Mouse (Mus musculus) kidney, adult 2 months (tissue): Measurements from ENCODE around the gene Edn3.

Source experiments
- CTCF ChIP-seq: fragments of 200-500 bp; conservative IDR thresholded peaks from 2 replicates; pipeline ENCODE4 v1.5.1; 2011; ENCODE audit warnings: low read depth, mild to moderate bottlenecking, control low read depth, low read length, moderate library complexity, mixed read lengths; ENCODE audit not compliant: insufficient read depth, insufficient read length
- POLR2A ChIP-seq: fragments of 200-500 bp; IDR thresholded peaks from one replicate; pipeline ENCODE4 v1.6.1; 2011; ENCODE audit warnings: low read depth, low read length, control low read depth

DNA sequence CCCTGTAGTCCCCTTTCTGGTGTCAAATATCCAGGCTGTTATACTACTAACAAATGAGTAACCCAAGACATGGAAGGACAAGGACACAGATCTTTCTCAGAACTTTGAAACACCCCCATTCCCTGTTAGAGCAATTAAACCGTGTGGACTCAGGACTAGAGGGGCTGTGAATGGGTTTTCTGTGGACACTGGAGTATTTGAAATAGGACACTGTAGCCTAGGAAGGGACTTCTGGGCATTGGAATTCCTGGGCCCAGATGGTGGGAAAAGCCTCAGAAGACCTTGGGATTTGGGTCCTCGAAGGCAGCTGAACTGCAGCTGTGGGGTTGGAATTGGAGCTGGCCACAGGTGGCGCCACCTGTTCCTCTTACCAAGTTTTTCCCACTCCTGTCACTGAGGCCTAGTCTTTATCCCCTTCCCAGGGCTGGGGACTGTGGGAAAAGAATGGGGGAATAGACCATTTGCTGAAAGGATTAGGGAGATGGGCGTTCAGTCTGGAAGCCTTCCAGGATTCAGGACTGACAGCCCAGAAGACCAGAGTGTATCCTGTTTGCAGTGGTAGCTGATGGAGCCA, 37.2 kb downstream of the Edn3 start:
- TF ChIP-seq POLR2A (no peak), CTCF (no peak)
